Comparison of ENCODE assay signal across 4 mouse cellular contexts in genomic region chr7:41674326-41674725, GRCm38 (mm10). TPM values are rescaled to one million over a fixed set of nuclear protein-coding genes. Genes with fewer than 3 reads are reported as not detected.
DNase-seq lines count a peak whose midpoint lies in the region.
"Not testable (repeated sequence)": the region's sequence is repeated elsewhere in the genome, so short reads cannot be mapped to it uniquely, and the experiment has no call there.

No protein-coding gene starts in this region.

- not testable (repeated sequence) for H3K27ac ChIP-seq in ES-E14 (ENCODE audit: insufficient read depth, low read depth, low read length, poor library complexity, severe bottlenecking)

- not testable (repeated sequence) for H3K4me3 ChIP-seq in ES-E14 (ENCODE audit: insufficient read depth in 1 of 2, low read depth in 1 of 2, low read length in 2 of 2, poor library complexity in 1 of 2, severe bottlenecking in 1 of 2)

- H3K36me3 ChIP-seq in ES-E14 (ENCODE audit: control insufficient read depth, insufficient read depth, low read length, poor library complexity, severe bottlenecking), result not testable (repeated sequence)

- not testable (repeated sequence) for H3K9ac ChIP-seq in ES-E14 (ENCODE audit: insufficient read depth, low read depth, low read length, poor library complexity, severe bottlenecking)

- peak; percentile 76 for DNase-seq in ES-CJ7 (ENCODE audit: low read depth, low spot score)
- DNase-seq in ES-E14 (ENCODE audit: low read depth, low spot score), result peak; percentile 51
- DNase-seq in R1 (ENCODE audit: low read depth, low spot score), result peak; percentile 92
- DNase-seq in ZHBTc4 (ENCODE audit: low read depth, low spot score), result peak; percentile 83

- not testable (repeated sequence) for H3K4me1 ChIP-seq in ES-E14 (ENCODE audit: control insufficient read depth in 2 of 2, insufficient read depth in 2 of 2, low read length in 2 of 2, poor library complexity in 1 of 2)

- not testable (repeated sequence) for H3K9me3 ChIP-seq in ES-E14 (ENCODE audit: control insufficient read depth, insufficient read depth, low read depth, low read length)

- in situ Hi-C loops in ES-E14 (cut with MboI; ENCODE audit: low sequenced_read_pairs in 2 of 2, unreplicated experiment in 2 of 2), result not testable (repeated sequence)

RNA-seq across cellular contexts. Expression of gene Zfp788, which starts 41.3 kb away (rescaled TPM):
- total RNA-seq in ES-E14 (2012; rRNA removed), result 10.4 and 11.3 TPM in 2 replicates
